Mouse (Mus musculus) left cerebral cortex, postnatal 10 days (tissue): Measurements from ENCODE around the gene Hsd17b7. TPM values are rescaled to one million over a fixed set of nuclear protein-coding genes. Genes with fewer than 3 reads are reported as not detected.

Experiments
- DNase-seq, 2 experiments: peaks; one replicate each; pipeline ENCODE4 v3.0.0; 2021 to 2022; ENCODE audit warnings: low spot score in 2 of 2, mixed read lengths in 1 of 2; ENCODE audit errors: extremely low spot score in 1 of 2
- intact Hi-C: fragments of 180-260 bp; cut with DNase I; formaldehyde crosslinking; loops from one replicate; pipeline ENCODE4 v1.15.1; 2025
- total RNA-seq, 2 experiments: library from RNA; stranded (reverse); gene quantifications; 2 replicates each; pipeline ENCODE4 v1.2.3; 2021

The Hsd17b7 gene
- total RNA-seq, 2 experiments from 2014 or later = 18.8 to 19.5 TPM

- no peak for DNase-seq
- intact Hi-C loops = no loop called here
Observed at GRCm38 (mm10) chr1:169909163-169909562, 59.9 kb downstream of the Hsd17b7 start.

- no peak for DNase-seq
- intact Hi-C loops = no loop called here
Observed at GRCm38 (mm10) chr1:169900771-169901336, 68.2 kb downstream of the Hsd17b7 start.

Other genes starting within 250 kb of the Hsd17b7 start
- gene Rgs4, start 221.6 kb downstream of the Hsd17b7 start, total RNA-seq = 100 to 1,000 TPM; 244 to 297 TPM
- 10 to 100 TPM in 1 of 2 experiments, 1 to 10 TPM in 1; 7.8 to 11.0 TPM for gene Ccdc190, start 40.6 kb downstream of the Hsd17b7 start, total RNA-seq
- gene Ddr2, start 141.5 kb upstream of the Hsd17b7 start, total RNA-seq = 1 to 10 TPM; 5.9 to 7.7 TPM
- gene Uap1, start 205.7 kb upstream of the Hsd17b7 start, total RNA-seq = 10 to 100 TPM; 62.5 to 66.7 TPM
- gene Uhmk1, start 246.2 kb upstream of the Hsd17b7 start, total RNA-seq = 100 to 1,000 TPM; 139 to 144 TPM